Mouse (Mus musculus) cerebellum, postnatal 10 days (tissue): ENCODE measurements at regions not wholly inside any gene's neighbourhood (a gene's known extent, or its start where the extent isn't known, plus 50 kb on each side); places are given as distances from the start of the nearest gene placed in this dataset.

Source experiments
- DNase-seq, 2 experiments: peaks; one replicate each; pipeline ENCODE4 v3.0.0; 2021; ENCODE audit warnings: mixed read lengths in 2 of 2

DNA sequence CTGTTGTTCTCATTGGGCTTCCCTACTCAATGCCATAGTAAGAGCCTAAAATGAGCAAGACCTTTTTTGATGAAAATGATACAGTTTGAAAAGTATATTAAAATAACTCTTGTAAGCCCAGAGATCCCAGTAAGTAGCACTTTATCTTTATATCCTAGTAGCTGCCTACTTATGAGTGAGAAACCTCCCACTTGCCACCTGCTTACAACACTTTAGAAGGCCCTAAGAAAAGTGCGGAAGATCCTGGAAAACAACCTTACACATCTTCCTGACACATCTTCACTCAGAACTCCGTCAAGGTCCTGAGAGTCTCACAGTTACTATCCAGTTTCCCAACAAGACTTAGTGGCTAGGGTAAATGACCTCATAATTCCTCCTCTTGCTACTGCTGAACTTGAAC, 759.0 kb upstream of the Ptprd start:
- DNase-seq, result no peak

DNA sequence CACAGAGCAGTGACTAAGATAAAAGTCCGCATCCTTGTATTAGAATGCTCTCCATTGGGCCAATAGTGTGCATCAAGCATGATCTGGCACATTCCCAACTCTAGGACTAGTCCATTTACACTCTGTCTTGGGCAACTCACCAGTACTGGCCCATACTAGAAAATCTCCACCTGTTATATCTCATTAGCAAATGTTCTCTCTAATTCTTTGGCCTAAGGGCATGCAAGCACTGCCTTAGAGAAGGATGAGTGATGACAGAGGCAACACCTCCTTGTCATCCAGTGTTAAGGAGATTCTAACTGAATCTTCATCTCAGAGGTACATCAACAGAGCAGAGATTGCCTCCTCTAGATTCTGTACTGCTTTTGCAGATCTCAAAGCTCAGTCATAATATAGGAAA, 731.8 kb upstream of the Ptprd start:
- peak; percentile 23 to 42 for DNase-seq

GRCm38 (mm10) chr4:78927144-78927543, 715.4 kb upstream of the Ptprd start:
- peak; percentile 1 to 18 for DNase-seq

GRCm38 (mm10) chr4:78924086-78924485, 712.3 kb upstream of the Ptprd start:
- DNase-seq, result no peak
